Mouse (Mus musculus): ENCODE measurements around the gene Bicc1.

The Bicc1 gene

GRCm38 (mm10) chr10:71120121-71120768 lies 39.3 kb downstream of the Bicc1 start:
- no peak for DNase-seq

- no peak for DNase-seq
Observed at GRCm38 (mm10) chr10:71119120-71119847, 40.2 kb downstream of the Bicc1 start.

- no peak for DNase-seq
Observed at GRCm38 (mm10) chr10:71117766-71118165, 41.7 kb downstream of the Bicc1 start.

GRCm38 (mm10) chr10:71114260-71114920 lies 45.1 kb downstream of the Bicc1 start:
- DNase-seq: no peak

GRCm38 (mm10) chr10:71106491-71107205 lies 52.9 kb downstream of the Bicc1 start:
- no peak for DNase-seq

- no peak for DNase-seq
Observed at GRCm38 (mm10) chr10:71104791-71105190, 54.7 kb downstream of the Bicc1 start.

- DNase-seq: no peak
Observed at GRCm38 (mm10) chr10:71100815-71101499, 58.5 kb downstream of the Bicc1 start.

- DNase-seq: no peak
Observed at GRCm38 (mm10) chr10:71094707-71095254, 64.7 kb downstream of the Bicc1 start.

GRCm38 (mm10) chr10:71093312-71093711 lies 66.2 kb downstream of the Bicc1 start:
- DNase-seq: no peak

GRCm38 (mm10) chr10:71087359-71087716 lies 72.2 kb downstream of the Bicc1 start:
- DNase-seq: no peak

GRCm38 (mm10) chr10:71086571-71087358 lies 72.7 kb downstream of the Bicc1 start:
- DNase-seq: no peak

GRCm38 (mm10) chr10:71082986-71083385 lies 76.5 kb downstream of the Bicc1 start:
- DNase-seq: no peak

- DNase-seq: no peak
Observed at GRCm38 (mm10) chr10:71078856-71079255, 80.6 kb downstream of the Bicc1 start.

- no peak for DNase-seq
Observed at GRCm38 (mm10) chr10:71065009-71065408, 94.5 kb downstream of the Bicc1 start.

- no peak for DNase-seq
Observed at GRCm38 (mm10) chr10:71064576-71064975, 94.9 kb downstream of the Bicc1 start.

GRCm38 (mm10) chr10:71062151-71062550 lies 97.3 kb downstream of the Bicc1 start:
- DNase-seq: no peak

GRCm38 (mm10) chr10:71060269-71060668 lies 99.2 kb downstream of the Bicc1 start:
- DNase-seq: no peak

GRCm38 (mm10) chr10:71058616-71059247 lies 100.8 kb downstream of the Bicc1 start:
- peak in 1 of 2 experiments; percentile 5 for DNase-seq

- DNase-seq: no peak
Observed at GRCm38 (mm10) chr10:71058070-71058469, 101.4 kb downstream of the Bicc1 start.

GRCm38 (mm10) chr10:71052748-71053147 lies 106.8 kb downstream of the Bicc1 start:
- no peak for DNase-seq

GRCm38 (mm10) chr10:71052208-71052607 lies 107.3 kb downstream of the Bicc1 start:
- no peak for DNase-seq

All from cerebellum, postnatal 36 days (tissue).